Mouse (Mus musculus) lung, postnatal 14 days (tissue): ENCODE measurements around the gene Aipl1.
"Not testable (repeated sequence)": the region's sequence is repeated elsewhere in the genome, so short reads cannot be mapped to it uniquely, and the experiment has no call there.

Experiments
- DNase-seq: peaks from one replicate; pipeline ENCODE4 v3.0.0; 2021

The Aipl1 gene

GRCm38 (mm10) chr11:72011955-72012354 lies 25.4 kb downstream of the Aipl1 start:
- DNase-seq, result no peak

DNA sequence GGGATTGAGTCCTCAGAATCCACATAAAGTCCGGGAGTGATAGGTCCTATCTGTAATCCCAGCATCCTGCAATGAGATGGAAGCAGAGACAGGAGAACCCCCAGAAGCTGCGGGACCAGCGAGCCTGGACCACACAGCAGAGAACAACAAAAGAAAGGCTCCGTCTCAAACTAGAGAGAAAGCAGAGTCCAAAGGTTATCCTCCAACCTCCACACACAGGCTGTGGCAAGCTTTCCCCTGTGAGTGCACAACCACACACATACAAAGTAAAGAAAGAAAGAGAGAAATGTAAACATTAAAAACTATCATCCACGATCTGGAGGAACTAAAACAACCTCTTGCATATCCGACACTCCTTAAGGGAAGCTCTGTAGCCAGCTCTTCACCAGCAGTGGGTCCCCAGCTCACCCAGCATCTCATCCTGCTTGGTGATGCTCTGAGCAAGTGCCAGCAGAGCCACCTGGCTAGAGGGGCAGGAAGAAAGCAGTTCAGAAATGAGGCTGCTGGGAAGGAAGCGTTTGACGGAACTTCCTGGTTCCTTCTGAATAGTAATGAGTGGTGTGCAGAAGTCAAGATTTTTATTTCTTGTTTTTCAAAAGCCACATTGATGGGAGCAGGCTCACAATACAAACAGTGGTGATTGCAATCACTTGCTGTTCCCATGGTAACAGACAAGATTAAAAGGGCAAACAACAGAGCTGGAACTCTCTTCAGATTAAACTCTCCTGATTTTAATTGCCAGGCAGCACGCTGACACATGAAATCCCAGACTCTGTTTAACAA lies 26.2 kb downstream of the Aipl1 start:
- DNase-seq, result no peak

DNA sequence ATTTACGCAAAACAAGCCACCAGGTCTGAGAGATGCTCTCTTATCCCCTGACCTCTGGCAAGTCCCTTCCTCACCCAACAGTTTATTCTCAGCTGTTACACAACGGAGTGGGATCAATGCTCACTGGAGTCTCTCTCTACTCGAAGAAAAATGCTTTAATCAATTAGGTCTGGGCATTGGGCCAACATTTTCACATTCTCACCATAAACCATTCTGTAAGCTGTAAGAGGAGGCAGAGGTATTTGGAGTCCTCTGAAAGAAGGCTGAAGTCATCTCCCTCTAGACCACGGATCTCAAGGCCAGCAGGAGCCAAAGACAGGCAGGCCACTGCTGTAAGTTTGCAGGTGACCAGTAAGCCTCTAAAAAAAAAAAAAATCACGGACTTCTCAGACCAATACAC lies 26.9 kb downstream of the Aipl1 start:
- no peak for DNase-seq

DNA sequence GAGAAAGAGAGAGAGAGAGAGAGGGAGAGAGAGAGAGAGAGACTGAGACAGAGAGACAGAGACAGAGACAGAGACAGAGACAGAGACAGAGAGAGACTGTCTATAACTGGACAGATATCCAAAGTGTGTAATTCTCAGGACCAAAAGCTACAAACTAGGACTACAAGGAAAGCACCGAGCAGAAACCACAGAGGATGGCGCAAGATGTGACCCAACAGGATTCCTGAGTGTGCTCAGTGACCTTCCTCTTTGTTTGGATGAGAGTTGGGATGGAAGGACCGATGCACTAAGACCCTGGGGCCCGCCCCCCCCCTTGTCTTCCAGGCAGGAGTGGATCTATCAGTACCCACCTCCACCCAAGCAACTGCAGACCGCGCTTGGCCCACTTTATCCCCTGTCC lies 31.8 kb downstream of the Aipl1 start:
- DNase-seq, result no peak

GRCm38 (mm10) chr11:72003171-72003570 lies 34.1 kb downstream of the Aipl1 start:
- DNase-seq, result no peak

GRCm38 (mm10) chr11:72002138-72002853 lies 35.0 kb downstream of the Aipl1 start:
- DNase-seq, result peak; percentile 55

GRCm38 (mm10) chr11:72000194-72000593 lies 37.1 kb downstream of the Aipl1 start:
- DNase-seq, result no peak

DNA sequence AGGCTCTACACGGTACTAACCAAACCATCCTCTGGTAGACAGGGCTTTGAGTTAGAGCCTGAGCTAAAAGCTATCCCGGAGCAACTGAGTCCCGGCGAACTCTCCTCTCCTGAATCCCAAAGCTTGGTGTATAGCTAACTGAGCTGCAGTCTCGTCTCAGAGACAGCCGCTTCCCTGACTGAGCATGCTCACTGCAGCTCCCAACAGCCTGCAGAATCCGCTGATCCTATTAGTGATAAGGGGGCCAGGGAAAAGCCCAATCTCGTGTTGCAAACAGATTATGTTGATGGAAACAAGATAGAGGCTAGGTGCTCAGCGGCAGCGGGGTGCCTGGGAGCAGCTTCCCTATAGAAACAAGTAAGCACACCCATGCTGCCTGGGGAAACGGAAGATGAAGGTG lies 40.5 kb downstream of the Aipl1 start:
- DNase-seq, result no peak

DNA sequence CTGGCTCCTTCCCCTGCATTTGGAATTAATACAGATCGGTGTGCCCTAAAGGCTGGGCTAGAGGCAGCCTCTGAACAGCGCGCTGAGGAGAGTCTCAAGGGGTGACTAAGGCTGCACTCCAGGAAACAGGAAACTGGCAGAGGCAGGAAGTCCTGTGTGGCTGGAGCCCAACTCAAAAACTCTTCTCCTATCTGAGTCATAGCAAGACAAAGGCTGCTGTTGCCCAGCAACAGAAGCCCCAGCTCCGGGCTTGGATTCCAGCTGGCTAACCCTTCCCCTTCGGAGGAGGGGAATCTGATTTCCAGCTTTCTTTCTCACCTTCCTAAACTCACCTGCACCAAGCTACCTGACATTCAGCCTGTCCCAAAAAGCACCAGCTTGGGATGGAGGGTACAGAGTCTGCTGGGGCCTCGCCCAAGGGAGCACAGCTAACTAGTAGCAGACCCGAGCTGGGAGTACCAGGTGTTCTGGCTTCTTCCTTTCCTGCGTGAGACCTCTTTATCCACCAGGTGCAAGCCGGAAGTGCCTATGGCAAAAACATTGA lies 41.3 kb downstream of the Aipl1 start:
- DNase-seq, result peak; percentile 72

DNA sequence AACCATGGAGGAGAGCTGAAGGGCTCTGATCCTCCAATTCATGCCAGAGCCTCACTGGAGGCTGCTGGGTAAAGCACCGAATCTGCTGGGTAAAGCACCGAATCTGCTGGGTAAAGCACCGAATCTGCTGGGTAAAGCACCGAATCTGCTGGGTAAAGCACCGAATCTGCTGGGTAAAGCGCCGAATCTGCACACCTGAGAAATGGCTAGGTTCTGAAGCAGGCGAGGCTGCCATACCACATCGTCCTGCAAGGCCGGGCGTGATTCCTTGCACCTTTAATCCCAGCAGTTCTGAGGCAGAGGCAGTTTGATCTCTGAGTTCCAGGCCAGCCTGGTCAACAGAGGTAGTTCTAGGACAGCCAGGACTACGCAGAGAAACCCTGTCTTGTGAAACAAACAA lies 44.9 kb downstream of the Aipl1 start:
- DNase-seq, result no peak

DNA sequence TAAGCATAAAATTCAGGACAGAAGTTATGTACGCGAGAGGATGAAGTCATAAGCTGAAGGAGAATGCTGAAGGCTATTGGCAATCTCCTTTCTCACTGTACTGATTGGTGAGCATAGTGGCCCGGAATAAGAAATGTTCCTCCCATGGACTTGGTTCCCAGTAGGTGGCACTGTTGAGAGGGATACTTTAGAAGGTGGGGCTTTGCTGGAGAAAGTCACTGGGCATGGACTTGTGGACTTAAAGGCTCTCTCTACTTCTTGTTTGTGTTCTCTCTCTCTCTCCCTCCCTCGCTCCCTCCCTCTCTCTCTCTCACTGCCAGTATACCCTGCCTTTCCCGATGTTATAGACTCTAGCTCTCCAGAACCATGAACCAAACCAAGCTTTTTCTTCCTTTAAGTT lies 45.8 kb downstream of the Aipl1 start:
- peak; percentile 74 for DNase-seq

GRCm38 (mm10) chr11:71989407-71989806 lies 47.9 kb downstream of the Aipl1 start:
- not testable (repeated sequence) for DNase-seq

GRCm38 (mm10) chr11:71987159-71988150 lies 49.9 kb downstream of the Aipl1 start:
- DNase-seq, result no peak

DNA sequence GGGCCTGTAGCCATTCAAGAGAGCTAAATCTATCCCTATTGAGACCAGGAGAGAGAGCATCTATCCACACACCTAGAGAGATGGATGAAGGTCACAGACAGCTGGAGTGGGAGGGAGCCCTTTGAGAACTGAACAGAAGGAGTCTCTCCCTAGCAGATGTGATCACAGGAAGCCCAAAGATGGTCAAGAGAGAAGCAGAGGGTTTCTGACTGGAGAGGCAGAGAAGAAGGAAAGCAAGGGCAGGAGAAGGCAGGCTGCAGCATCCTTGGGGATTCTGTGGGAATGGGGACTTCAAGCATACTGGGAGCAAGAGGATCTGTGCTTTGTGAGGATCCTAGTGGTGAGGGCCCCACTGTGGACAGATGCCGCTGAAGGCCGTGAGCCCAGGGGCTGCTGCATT lies 51.5 kb downstream of the Aipl1 start:
- DNase-seq, result no peak

- DNase-seq, result no peak
These were observed 52.1 kb downstream of the Aipl1 start for GRCm38 (mm10) chr11:71985101-71985711.

DNA sequence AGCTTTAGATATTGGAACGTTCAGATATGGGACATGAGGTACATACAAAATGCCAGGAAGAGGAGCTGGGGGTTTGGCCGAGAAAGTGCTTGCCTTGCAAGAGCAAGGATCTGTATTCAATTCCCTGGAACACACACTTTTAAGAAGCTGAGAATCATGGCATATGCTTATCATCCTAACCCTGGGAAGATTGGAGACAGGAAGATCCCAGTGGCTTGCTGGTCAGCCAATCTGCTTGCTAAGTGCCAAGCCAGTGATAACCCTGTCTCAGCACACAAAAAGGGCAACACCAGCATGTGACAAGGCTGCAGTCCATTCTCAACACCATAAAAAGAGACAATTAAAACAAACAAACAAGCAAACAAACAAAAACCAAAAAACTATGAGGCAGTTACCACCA lies 53.2 kb downstream of the Aipl1 start:
- DNase-seq, result no peak
